Mouse (Mus musculus) G1E (cell line): Measurements from ENCODE around the gene Kif1b.

Experiments
- CTCF ChIP-seq: IDR thresholded peaks from 2 replicates; pipeline ENCODE4 v1.5.1; 2012; ENCODE audit warnings: low read depth, low read length, inconsistent platforms, mixed read lengths
- GATA1 ChIP-seq: IDR thresholded peaks from 2 replicates; pipeline ENCODE4 v1.6.1; 2012; ENCODE audit warnings: borderline replicate concordance, low read length, inconsistent platforms, mixed read lengths
- POLR2AphosphoS5 ChIP-seq: IDR thresholded peaks from 2 replicates; pipeline ENCODE4 v1.6.1; 2012; ENCODE audit warnings: low read depth, low read length, inconsistent platforms; ENCODE audit not compliant: insufficient replicate concordance
- TAL1 ChIP-seq: conservative IDR thresholded peaks from 2 replicates; pipeline ENCODE4 v1.6.1; 2012; ENCODE audit warnings: low read depth, low read length, inconsistent platforms, mixed read lengths

- TF ChIP-seq POLR2AphosphoS5 (no peak), TAL1 (no peak), CTCF (no peak), GATA1 (no peak)
These were observed 60.3 kb downstream of the Kif1b start for GRCm38 (mm10) chr4:149247156-149247633.
